Mouse (Mus musculus) liver, adult 2 months (tissue): ENCODE data around the gene Nup107.
"Not testable (repeated sequence)": the region's sequence is repeated elsewhere in the genome, so short reads cannot be mapped to it uniquely, and the experiment has no call there.

Experiments used
- CTCF ChIP-seq: fragments of 200-500 bp; IDR thresholded peaks from 2 replicates; pipeline ENCODE4 v1.5.1; 2011; ENCODE audit warnings: low read depth, low read length, control low read depth
- POLR2A ChIP-seq: fragments of 200-500 bp; IDR thresholded peaks from 2 replicates; pipeline ENCODE4 v1.6.1; 2011; ENCODE audit warnings: low read length, control low read depth; ENCODE audit not compliant: insufficient read depth; ENCODE audit errors: extremely low read depth

- not testable (repeated sequence) for TF ChIP-seq CTCF, POLR2A
Observed at GRCm38 (mm10) chr10:117758344-117758743, 34.2 kb downstream of the Nup107 start.
